Mouse (Mus musculus) frontal cortex, postnatal 36 days (tissue): Measurements from ENCODE around the gene Bzw2.
"Not testable (repeated sequence)": the region's sequence is repeated elsewhere in the genome, so short reads cannot be mapped to it uniquely, and the experiment has no call there.

ENCODE experiments used
- DNase-seq, 2 experiments: peaks; one replicate each; pipeline ENCODE4 v3.0.0; 2022; ENCODE audit warnings: low spot score in 2 of 2

Bzw2 gene

DNA sequence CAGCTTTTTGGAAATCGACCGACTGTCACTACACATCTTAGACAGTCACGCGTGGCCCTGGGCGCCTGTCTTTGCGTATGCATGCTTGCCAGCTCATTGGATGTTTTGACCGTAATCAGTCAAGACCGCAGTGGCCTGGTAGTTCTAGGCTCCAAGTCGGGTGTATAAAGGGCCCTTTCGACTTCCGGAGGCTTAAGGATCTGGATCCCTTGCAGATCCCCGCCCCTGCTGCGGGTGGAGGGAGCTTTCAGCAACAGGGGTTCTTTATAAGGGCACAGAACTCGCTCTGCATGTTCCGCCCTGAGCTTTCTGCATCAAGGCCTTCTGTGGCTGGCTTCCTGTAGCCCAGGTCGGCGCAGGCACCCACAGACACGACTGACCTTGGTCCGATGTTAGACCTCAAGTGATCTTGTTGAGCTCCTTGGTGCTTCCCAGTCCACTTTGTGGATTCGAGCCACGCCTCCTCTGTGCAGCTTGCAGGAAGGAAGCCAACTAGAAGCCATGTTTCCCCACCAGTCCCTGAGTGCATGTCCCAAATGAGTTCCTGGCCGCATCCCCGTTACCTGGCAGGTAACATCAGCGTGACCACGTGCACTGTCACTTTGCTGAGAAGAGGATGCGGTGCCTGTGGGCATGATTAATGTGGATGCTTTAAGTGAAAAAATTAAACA, at the start of gene Bzw2:
TSS of gene Bzw2 (minus strand) at position 443 of the 671 bp plus-strand sequence.
- DNase-seq, result peak; percentile 65

DNA sequence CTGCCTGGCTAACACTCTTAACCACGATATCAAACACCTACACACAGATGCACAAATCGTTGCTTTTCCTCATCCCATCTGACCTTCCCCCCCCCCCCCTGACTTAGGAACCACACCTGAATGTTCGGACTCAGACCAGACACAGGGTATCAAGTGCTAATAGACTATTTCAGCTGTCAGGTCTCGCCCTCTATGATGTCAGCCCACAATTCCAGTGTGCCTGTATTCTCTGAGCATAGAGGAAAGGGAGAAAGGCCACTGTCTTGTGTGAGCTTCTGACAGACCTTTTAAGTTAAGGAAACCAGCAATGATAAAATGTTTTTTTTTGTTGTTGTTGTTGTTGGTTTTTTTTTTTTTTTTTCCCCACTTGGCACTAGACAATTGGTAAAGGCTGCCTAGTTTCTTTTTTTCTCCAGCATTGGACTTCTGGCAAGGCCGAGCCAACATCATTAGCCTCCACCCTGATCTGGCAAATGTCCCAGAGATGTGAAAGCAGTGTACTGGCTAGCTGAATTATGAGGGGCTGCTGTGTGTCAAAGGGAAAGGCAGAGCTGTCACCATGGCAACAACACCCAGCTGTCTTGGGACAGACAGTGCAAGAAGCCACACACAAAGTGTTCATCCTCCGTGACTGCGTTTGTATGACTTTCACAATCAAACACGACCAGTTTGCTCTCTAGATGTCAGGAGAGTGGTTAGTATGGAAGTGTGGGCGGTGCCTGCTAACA, 49.4 kb upstream of the Bzw2 start:
- DNase-seq, result peak; percentile 42 to 48

DNA sequence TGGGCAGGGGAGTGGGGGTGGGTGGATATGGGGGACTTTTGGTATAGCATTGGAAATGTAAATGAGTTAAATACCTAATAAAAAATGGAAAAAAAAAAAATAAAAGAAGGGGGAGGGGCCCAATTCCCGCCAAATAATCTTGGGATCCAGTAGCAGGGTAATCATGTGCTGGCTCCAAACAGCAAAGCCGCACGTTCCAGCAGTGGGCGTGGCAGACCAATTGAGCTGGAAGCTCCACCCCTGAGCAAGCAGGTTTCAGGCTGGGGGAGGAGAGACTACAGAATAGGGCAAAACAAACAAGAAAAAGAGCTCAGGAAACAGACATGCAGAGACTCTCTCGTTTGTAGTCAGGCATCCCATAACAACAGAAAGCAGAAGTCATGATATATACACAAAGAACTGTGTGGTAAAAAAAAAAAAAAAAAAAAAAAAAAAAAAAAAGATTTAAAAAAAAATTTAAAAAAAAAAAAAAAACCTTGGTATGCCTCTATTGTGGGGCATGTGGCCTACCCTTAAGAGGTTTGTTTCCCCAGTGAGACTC, 47.8 kb upstream of the Bzw2 start:
- not testable (repeated sequence) for DNase-seq

DNA sequence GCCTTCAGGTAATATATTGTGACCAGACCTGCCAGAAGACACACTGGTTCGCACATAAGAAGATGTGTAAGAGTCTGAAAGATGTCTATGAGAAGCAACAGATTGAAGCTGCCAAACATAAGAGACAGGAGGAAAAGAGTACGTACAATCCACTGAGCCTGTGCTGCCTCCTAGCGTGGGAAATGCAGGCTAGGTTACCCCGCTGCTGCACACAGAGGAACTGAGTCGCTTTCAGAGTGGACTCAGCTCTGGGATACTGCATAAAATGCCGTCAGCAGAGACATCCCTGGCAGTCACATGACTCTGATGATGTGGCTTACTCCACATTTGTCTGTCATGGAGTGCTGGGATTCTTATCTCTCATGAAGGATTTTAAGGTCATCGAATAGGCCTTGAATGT, 37.1 kb upstream of the Bzw2 start:
- no peak for DNase-seq

DNA sequence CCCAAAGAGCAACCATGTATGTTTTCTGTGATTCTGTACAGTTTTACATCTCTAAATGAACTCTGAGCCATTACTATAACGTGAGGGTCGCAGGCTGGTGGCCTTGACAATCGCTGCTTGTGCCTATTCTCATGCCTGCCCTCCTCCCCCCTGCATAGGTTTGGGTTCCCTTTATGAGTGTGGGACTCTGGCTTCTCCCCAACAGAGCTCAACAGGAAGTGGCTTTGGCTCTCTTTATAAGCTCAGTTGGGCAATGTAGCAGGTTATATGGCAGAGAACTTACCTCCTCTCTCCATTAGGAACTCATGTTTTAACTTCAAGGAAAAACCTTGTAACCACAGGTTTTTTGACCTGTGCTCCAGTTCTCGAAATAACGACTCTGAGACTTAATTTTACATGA, 32.5 kb upstream of the Bzw2 start:
- no peak for DNase-seq

DNA sequence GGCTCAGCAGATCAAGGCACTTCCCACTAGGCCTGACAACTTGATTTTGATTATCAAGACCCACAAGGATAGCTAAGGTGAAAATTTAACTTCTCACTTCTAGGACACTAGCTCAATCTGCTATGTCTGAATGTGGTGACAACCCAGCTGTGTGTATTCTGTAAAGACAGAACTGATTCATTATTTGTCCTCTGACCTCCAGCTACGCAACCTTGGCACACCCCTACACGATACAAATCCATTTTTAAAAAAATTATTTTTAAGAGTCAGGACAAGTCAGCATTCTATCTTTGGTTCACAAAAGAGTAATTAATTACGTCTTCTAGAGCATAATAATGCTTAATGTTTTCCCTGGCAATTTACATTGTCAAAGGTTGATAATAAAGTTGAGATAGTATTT, 31.7 kb upstream of the Bzw2 start:
- DNase-seq, result no peak

DNA sequence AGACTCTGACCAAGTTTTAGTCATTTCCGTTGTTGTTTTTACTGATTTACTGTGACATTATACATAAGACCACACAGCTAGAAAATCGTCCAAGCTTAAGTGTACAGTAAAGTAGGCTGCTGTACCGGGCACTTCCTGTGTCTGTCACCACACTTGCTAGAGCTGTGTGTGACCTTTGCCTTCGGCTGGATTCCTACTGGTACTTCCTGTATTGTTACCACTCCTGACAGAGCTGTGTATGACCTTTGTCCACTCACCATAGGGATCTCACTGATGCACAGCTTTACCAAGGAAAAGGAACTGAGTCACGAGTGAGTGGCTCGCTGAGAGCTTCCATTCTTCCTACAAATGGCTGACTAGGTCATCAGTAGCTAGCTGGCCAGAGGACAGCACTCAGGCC, 29.2 kb upstream of the Bzw2 start:
- no peak for DNase-seq

DNA sequence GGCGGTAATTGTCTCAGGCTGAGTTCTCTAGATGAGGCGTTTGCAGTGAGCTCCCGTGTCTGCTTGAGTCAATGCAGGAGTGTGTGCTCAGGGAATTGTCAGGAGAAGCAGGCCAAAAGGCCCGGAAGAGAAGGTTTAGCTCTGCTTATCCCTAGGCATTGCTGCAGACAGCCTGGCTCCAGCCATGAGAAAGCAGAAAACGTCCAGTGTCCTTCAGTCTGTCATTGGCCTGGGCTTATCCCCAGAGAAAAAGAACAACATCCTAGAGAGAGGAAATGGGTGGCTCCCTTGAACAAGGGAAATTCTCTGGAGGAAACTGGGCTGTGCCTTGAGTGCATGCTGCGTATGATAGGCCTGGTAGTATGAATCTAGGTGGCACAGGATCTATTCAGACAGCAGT, 24.7 kb upstream of the Bzw2 start:
- DNase-seq, result no peak

DNA sequence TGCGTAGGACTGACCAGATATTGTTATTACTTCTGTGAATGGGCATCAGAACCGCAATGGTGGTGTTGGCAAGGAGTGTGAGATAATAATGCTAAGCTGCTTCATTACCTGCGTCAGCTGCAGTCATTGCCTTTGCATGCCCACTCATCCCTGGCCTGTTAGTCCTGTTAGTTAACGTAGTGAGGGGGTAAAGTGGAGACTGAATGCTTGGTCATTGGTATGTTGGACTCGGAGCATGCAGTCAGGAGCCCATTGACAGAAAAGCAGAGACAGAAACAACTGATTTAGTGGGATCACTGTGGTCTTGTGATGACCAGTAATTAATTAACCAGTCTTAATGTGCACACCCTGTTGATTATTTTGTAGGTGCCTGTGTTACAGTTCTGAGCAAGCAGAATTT, 19.3 kb upstream of the Bzw2 start:
- DNase-seq, result no peak

DNA sequence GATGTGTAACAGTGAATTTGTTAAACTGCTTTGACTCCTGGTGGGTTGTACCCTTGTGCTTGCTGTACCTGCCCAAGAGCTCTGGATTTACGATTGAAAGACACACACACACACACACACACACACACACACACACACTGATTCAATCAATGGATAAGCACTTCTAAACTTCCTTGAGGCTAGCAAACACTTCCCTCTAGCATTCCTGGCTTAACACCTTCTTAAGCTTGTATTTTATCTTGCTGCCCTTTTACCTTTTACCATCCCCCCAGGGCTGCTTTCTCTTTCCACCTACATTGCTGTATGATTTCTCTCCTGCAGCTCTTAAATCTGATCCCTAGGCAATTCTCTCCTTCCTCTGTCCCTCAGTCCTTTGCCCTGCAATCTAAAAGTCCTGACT, 7.4 kb upstream of the Bzw2 start:
- no peak for DNase-seq

DNA sequence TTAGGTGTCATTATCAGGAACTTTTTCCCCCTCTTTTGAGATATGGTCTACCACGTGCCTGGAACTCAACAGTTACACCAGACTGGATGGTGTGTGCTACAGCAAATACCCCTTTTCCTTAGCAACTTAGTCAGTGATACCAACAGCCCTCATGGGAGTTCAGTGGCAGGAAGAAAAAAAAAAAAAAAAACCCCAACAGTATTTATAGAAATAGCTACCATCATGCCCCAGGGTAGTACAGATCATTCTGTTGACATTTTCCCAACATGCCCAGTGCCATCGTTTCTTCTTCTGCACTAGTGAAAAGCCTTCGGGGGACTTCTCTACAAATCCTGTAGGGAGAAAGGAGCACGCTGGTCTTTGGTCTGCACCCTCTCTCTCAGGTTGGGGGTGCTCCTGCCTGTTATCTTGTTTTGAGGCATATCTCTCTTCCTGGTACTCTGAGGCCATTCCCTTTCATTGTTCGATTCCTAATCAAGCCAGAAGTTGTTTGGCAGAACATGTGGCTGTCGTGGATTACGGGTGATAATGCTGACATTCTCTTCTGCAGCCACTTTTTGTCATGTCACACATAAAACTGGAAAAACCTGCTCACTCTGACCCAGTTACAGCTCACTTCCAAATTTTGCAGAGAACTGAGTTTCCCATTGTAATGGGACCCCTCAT, 6.4 kb upstream of the Bzw2 start:
- DNase-seq, result no peak

DNA sequence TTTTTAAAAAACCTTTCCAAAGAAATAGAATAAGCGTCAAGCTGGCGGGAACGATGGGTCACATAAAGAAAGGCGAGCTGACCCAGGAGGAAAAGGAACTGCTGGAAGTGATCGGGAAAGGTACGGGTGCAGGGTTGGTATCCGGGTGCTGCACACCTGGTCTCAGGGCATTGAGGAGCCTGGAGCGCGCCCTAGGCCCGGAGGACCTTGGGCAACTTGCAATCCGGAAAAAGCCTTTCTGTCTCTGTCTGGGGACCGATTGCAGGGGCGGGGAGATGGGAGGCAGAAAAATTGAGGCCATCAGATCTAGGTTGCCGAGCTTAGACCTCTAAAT, 609 bp downstream of the Bzw2 start:
- DNase-seq, result no peak

DNA sequence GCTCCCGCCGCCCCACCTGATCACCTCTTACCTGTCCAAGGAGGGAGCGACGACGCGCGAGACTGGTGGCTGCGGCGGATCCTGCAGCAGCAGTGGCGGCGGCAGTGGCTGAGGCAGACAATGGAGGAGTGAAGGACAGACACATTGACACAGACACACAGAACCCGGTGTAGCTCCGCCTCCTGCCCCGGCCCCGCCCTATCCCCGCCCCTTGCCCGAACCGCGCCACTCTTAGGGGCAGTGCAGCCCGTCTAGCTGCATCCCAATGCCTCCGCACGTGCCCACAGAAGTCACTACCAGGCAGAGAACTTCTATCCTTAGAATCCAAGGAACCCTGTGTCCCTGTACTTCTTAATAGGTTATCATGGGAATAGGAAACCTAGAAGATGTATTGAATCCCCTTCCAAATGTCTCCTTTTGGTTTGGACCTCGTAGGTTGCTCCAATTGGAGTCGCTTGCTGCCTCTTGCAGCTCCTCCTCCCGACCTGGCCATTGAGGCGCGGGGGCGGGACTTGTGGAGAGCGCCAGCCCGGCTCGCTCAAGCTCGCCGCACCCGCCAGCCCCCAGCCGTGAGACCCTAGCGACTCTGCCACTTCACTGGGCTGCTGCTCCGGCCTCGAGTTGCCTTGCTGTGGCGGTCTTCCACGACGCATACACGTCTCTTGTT, 1.1 kb downstream of the Bzw2 start, which contains the start of gene Ankmy2:
TSS of gene Ankmy2 (plus strand) at position 478 of the 667 bp plus-strand sequence.
- DNase-seq, result peak; percentile 88 to 91

DNA sequence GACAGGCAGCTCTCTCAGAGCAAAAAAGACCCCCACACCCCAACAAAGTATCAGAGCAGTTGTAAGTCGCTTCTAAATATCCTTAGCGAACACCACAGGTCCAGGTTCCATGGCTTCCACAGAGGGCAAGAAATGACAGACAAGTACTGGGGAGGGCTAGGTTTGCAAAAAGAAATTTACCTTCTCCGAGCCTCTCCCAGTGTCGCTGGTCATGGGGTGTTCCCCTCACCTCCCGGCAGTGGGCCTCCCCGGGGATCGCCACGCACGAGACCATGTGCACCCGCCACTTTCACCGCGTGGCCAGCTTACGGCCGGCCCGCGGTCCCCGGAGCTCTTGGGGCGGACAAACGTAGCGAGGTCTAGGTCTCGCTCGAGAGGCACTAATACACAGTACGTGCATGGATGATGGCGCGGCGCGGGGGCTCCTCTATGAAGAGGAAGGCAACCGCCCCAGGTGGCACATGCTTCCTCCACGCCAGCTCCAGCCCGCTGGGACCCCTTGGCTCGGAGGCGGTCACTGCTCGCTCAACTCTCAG, 1.7 kb downstream of the Bzw2 start:
- peak in 1 of 2 experiments; percentile 31 for DNase-seq

DNA sequence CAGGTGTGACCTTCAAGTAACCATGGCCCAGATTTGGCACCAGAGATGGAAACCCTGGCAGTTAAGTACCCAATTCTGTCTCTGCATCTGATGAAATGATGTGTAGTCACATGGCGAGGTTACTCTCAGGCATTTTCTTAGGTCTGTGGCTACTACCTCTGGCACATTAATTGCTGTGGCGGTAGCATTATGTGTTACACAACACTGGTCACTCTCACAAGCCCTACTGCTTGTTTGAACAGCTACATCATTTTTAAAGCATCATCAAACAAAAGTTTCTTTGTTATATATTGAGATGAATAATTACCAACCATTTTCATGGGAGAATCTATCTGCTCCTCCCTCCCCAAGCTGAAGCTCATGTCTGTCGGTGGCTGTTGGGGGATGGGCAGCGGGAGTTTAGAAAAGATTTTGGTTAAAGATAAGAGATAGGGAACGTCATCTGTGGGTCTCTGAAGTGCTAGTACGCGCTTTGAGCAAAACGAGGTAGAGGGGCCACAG, 2.7 kb downstream of the Bzw2 start:
- peak; percentile 27 to 33 for DNase-seq

DNA sequence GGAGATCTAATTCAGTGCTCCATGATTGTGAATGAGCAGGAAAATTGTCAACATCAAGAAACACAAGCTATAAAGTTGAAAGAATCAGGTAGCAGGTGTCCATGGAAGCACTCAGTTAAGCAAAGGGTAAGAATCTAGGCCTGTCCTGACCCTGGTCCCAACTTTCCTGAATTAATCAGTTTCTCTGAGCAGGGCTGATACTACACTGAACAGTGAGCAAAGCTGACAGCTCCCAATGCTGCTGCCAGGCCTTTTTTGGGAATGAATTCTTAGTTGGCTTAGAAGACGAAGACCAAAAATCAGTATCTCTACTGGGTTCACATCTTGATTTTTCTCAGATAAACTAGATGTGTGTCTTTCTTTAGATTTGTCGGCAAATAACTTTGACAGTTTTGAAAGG, 7.1 kb downstream of the Bzw2 start:
- no peak for DNase-seq

DNA sequence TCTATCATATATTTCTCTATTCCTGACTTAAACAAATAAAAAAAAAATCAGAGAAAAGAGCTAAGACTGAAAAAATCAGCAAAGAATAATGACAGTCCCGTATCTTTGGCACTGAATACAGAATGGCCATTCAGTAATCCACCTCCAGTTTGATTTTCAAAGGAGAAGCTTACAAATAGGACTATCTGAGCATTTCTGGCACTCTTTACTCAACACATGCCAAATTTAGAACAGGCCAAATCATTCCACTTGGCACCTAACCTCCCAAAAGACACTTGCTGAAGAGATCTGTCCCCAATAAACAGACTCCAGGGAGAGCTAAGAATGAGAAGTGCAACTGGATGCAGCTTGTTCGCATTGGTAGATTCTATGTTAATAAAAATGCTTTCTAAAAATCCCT, 7.6 kb downstream of the Bzw2 start:
- peak in 1 of 2 experiments; percentile 9 for DNase-seq

DNA sequence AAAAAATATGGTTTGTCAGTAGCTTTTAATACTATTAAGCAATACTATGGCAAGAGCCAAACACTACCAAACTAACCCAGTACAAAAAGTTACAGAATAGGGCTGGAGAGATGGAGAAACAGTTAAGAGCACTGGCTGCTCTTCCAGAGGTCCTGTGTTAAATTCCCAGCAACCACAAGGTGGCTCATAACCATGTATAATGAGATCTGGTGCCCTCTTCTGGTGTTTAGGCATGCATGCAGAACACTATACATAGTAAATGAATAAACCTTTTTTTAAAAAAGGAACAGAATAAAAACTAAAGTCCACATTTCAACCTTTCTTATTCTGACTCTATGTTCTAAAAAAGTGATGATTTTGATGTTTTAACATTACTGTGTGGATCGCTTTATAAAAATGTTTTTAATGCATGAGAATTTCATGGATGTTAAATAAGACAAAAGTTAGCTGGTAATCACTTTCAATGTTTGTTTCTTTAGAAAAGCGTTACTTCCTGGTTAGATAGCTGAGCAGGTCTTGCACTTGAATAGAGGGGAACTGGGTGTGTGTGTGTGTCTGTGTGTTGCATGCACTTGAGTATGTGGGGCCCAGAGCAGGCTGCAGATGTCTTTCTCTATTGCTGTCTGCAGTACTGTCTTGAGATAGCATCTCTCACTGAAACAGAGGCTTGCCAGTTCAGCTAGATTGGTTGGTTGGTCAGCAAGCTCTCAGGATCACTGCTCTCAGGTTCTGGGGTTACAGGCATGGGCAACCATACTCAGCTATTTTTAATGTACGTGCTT, 11.5 kb downstream of the Bzw2 start:
- no peak for DNase-seq

DNA sequence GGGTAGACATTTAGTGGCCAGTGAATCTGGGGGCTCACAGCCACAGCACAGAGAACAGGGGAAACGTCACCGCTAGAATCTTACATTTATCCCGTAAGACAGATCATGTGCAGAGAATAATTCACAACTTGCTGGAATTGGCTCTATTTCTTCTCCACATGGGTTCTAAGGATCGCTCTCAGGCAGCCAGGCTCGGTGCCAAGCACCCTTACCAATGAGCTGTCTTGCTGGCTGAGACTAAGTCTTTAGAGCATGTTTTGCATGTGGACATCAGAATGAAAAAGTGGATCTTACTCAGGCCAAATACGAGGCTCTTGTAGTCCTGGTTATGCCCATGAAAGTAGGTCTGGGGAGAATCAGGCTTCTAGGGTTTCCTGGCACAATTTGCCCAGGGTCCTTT, 17.5 kb downstream of the Bzw2 start:
- DNase-seq, result peak; percentile 23 to 28

DNA sequence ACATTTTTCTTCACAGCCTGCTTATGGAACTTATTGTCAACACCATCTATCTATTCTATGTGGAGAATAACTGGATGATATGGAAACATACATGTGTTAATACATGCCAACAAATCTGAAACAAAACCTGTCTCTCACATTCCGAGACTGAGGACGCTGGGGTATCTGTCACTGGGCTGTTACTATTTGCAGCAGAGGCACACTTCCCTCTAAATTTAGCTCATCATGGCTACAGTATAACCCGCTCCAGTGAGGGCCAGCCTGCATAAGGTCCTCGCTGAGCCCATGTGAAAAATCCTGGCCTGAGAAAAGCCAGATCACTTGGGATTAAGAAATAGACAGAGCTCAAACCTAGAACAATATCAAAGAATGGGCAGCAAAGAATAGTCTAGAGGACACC, 20.7 kb downstream of the Bzw2 start:
- DNase-seq, result no peak

DNA sequence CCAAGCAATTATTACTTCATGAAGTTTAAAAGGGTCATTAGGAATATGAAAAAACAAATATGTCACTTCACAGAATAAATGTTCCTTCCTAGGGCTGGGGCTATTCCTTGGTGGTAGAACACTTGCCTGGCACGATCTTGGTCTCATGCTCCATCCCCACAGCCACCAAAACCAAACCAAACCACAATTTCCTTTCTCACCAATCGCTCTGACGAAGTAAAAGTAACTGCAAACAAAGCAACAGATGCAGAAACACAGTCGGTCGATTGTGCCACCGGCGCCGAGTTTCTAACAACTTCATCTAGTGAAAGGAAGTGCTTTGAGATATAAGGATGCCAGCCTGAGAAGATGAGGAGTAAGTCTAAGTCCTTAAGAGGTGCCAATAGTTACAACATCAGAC, 21.6 kb downstream of the Bzw2 start:
- DNase-seq, result no peak
